Mouse (Mus musculus) T-helper 17 cell (primary cell): Measurements from ENCODE around the gene Fkbp2.

Source experiments
- in situ Hi-C, 2 experiments: fragments of 300-600 bp; cut with MboI, MseI; formaldehyde crosslinking; loops; 1 replicate in 1 of 2; 2 replicates in 1 of 2; pipeline ENCODE4 v1.15.1; 2025; ENCODE audit warnings: high pct_unique_total_duplicates in 2 of 2

The Fkbp2 gene

GRCm38 (mm10) chr19:6974211-6975205 is 5.8 kb downstream of the Fkbp2 start, which contains the start of gene Ppp1r14b:
Ppp1r14b (plus strand) TSS chr19:6974968.
- in situ Hi-C loops, result loop anchor here in 1 of 2 experiments (5.0 to 25.0 kb wide), 2 partner anchors 52 to 1938 kb away; partner anchors contain the start of genes B3gat3 and Esrra

- in situ Hi-C loops, result loop anchor here in 1 of 2 experiments (5.0 kb wide), 1 partner anchor 51 kb away; the partner anchor contains the start of gene Esrra
Observed at GRCm38 (mm10) chr19:6973581-6974190, 6.6 kb downstream of the Fkbp2 start.

- in situ Hi-C loops, result loop anchor here in 1 of 2 experiments (5.0 kb wide), 1 partner anchor 50 kb away; the partner anchor contains the start of gene Esrra
Observed at GRCm38 (mm10) chr19:6972247-6972917, 7.9 kb downstream of the Fkbp2 start.

GRCm38 (mm10) chr19:6971644-6972043 is 8.7 kb downstream of the Fkbp2 start:
- in situ Hi-C loops, result loop anchor here in 1 of 2 experiments (5.0 kb wide), 1 partner anchor 49 kb away; the partner anchor contains the start of gene Esrra

- in situ Hi-C loops, result loop anchor here in 1 of 2 experiments (5.0 kb wide), 1 partner anchor 48 kb away; the partner anchor contains the start of gene Esrra
Observed at GRCm38 (mm10) chr19:6970460-6971085, 9.7 kb downstream of the Fkbp2 start.

GRCm38 (mm10) chr19:6969665-6970381 is 10.5 kb downstream of the Fkbp2 start:
- in situ Hi-C loops, result loop anchor here in 1 of 2 experiments (5.0 kb wide), 1 partner anchor 48 kb away; the partner anchor contains the start of gene Esrra

GRCm38 (mm10) chr19:6969291-6969664 is 11.0 kb downstream of the Fkbp2 start:
- in situ Hi-C loops, result no loop called here

GRCm38 (mm10) chr19:6968491-6969271 is 11.6 kb downstream of the Fkbp2 start:
- in situ Hi-C loops, result no loop called here

- in situ Hi-C loops, result loop anchor here in 1 of 2 experiments (10.0 kb wide), 1 partner anchor 552 kb away; no protein-coding TSS in a partner anchor
Observed at GRCm38 (mm10) chr19:6956461-6956860, 23.8 kb downstream of the Fkbp2 start.

GRCm38 (mm10) chr19:6955424-6955823 is 24.9 kb downstream of the Fkbp2 start:
- in situ Hi-C loops, result loop anchor here in 1 of 2 experiments (10.0 kb wide), 1 partner anchor 551 kb away; no protein-coding TSS in a partner anchor

GRCm38 (mm10) chr19:6954046-6954445 is 26.3 kb downstream of the Fkbp2 start:
- in situ Hi-C loops, result loop anchor here in 1 of 2 experiments (10.0 kb wide), 1 partner anchor 549 kb away; no protein-coding TSS in a partner anchor

- in situ Hi-C loops, result loop anchor here in 1 of 2 experiments (10.0 kb wide), 1 partner anchor 548 kb away; no protein-coding TSS in a partner anchor
Observed at GRCm38 (mm10) chr19:6952712-6953037, 27.6 kb downstream of the Fkbp2 start.

GRCm38 (mm10) chr19:6951994-6952711 is 28.1 kb downstream of the Fkbp2 start:
- in situ Hi-C loops, result loop anchor here in 1 of 2 experiments (10.0 kb wide), 1 partner anchor 547 kb away; no protein-coding TSS in a partner anchor

GRCm38 (mm10) chr19:6951381-6951968 is 28.8 kb downstream of the Fkbp2 start:
- in situ Hi-C loops, result loop anchor here in 1 of 2 experiments (10.0 kb wide), 1 partner anchor 547 kb away; no protein-coding TSS in a partner anchor

- in situ Hi-C loops, result loop anchor here in 1 of 2 experiments (10.0 kb wide), 1 partner anchor 546 kb away; no protein-coding TSS in a partner anchor
Observed at GRCm38 (mm10) chr19:6950613-6951153, 29.6 kb downstream of the Fkbp2 start.

- in situ Hi-C loops, result loop anchor here (5.0 to 10.0 kb wide), 2 partner anchors 263 to 545 kb away; no protein-coding TSS in a partner anchor
Observed at GRCm38 (mm10) chr19:6949951-6950350, 30.4 kb downstream of the Fkbp2 start.

GRCm38 (mm10) chr19:6949532-6949931 is 30.8 kb downstream of the Fkbp2 start:
- in situ Hi-C loops, result loop anchor here in 1 of 2 experiments (5.0 kb wide), 1 partner anchor 262 kb away; no protein-coding TSS in a partner anchor
